Comparison of ENCODE assay signal across 12 mouse cellular contexts in the genomic region with DNA sequence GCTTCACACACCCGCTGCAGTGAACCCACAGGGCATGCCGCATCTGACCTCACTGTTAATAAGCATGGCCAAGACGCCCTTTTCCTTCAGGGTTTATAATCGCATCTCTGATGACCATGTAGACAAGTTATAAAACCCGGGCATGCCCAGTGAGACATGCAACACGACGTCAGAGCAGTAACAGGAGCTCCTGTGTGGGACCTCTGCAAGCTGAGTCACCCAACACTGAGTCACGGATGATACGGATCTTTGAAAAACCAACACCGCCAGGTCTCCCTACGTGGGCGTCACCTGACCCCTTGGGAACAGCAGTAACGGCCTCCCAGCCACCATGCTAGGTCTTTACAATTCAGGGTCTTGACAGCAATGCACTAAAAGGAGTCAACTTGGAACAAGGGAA.
A peak's percentile ranks its signal among the peaks of the same experiment; 100 is the strongest.
DNase-seq lines count a peak whose midpoint lies in the region; ATAC-seq and TF ChIP-seq lines count a peak whose summit lies in the region.
"Had no signal": no experiment of that assay in that cellular context is flagged by ENCODE, and none has a peak within 500 bp of the region (broad histone marks: within the 10 kb centered on the region; RNA-seq: fewer than 3 reads in every experiment).

No protein-coding gene starts in this region.

- H3K27me3 ChIP-seq in midbrain, embryonic 15.5 days (replicated peaks), result no peaks in the 10 kb centered on the region
- no peaks in the 10 kb centered on the region for H3K27me3 ChIP-seq in midbrain, embryonic 10.5 days (ENCODE audit: low read depth, poor library complexity, severe bottlenecking)
- no peaks in the 10 kb centered on the region for H3K27me3 ChIP-seq in cerebellum, adult 2 months (ENCODE audit: control insufficient read depth, insufficient read depth, low read length)

- peak overlapping the region; percentile 46; the same call in 1 of the 2 replicates for H3K27ac ChIP-seq in midbrain, embryonic 15.5 days
- H3K27ac ChIP-seq in midbrain, embryonic 10.5 days (replicated peaks), result no peak overlapping the region; the same call in 1 of the 2 replicates
- no peak overlapping the region; the same call in 1 of the 2 replicates for H3K27ac ChIP-seq in cerebellum, adult 2 months (ENCODE audit: insufficient read depth, low read length)

- WGBS in midbrain, embryonic 15.5 days, result 90% methylated on average over 13 of the region's 13 CpGs
- WGBS in midbrain, embryonic 10.5 days, result 92% methylated on average over 13 of the region's 13 CpGs
- 90% methylated on average over 13 of the region's 13 CpGs for WGBS in cerebellum, adult 2 months

- H3K4me3 ChIP-seq in midbrain, embryonic 15.5 days, result no peak overlapping the region
- no peak overlapping the region for H3K4me3 ChIP-seq in midbrain, embryonic 10.5 days
- no peak overlapping the region for H3K4me3 ChIP-seq in cerebellum, adult 2 months (replicated peaks; ENCODE audit: insufficient read depth, low read depth, low read length)

- H3K9me3 ChIP-seq in midbrain, embryonic 15.5 days, result no peaks in the 10 kb centered on the region
- H3K9me3 ChIP-seq in midbrain, embryonic 10.5 days (replicated peaks), result no peaks in the 10 kb centered on the region

- DNase-seq in adrenal gland, postnatal 10 days, result peak; percentile 16
- no peak for DNase-seq in adrenal gland, postnatal 4 days (ENCODE audit: low spot score in 2 of 2)
- DNase-seq in midbrain, embryonic 10.5 days (ENCODE audit: low spot score), result no peak
- peak; percentile 17 for DNase-seq in brain, adult 2 months (ENCODE audit: low read depth, low spot score)
- DNase-seq in urinary bladder, postnatal 25 days (ENCODE audit: low spot score), result peak; percentile 31
- DNase-seq in thymus, postnatal 0 days (ENCODE audit: low spot score), result no peak
- DNase-seq in cerebellum, adult 2 months, result no peak
- DNase-seq: cerebellum, postnatal 10 days; gastrocnemius, postnatal 25 days; kidney, adult 11 months had no signal

- H3K36me3 ChIP-seq in midbrain, embryonic 15.5 days (replicated peaks), result no peaks in the 10 kb centered on the region
- H3K36me3 ChIP-seq in midbrain, embryonic 10.5 days, result peaks cover 10% of the 10 kb centered on the region

- TF ChIP-seq POLR2A in cerebellum, adult 2 months (IDR thresholded peaks at IDR 0.05; ENCODE audit: borderline replicate concordance, insufficient read depth, low read length), result no peak

- H3K9ac ChIP-seq in midbrain, embryonic 15.5 days, result no peak overlapping the region

- H3K4me2 ChIP-seq in midbrain, embryonic 15.5 days, result no peak overlapping the region

- peaks cover 10% of the 10 kb centered on the region; the same call in 1 of the 2 replicates for H3K4me1 ChIP-seq in midbrain, embryonic 15.5 days
- H3K4me1 ChIP-seq in midbrain, embryonic 10.5 days, result peaks cover 5% of the 10 kb centered on the region; the same call in 1 of the 2 replicates
- H3K4me1 ChIP-seq in cerebellum, adult 2 months (ENCODE audit: control insufficient read depth, insufficient read depth, low read length), result peaks cover 43% of the 10 kb centered on the region

- ATAC-seq in midbrain, embryonic 15.5 days (replicated peaks), result no peak
- ATAC-seq: forebrain, embryonic 16.5 days had no signal

- TF ChIP-seq CTCF in cerebellum, adult 2 months (IDR thresholded peaks at IDR 0.05; ENCODE audit: borderline replicate concordance, insufficient read depth, low read depth, low read length), result no peak

Comparison
In these comparisons a context has a peak if more than half of its experiments do, and no peak if none do; other contexts are left out.
1. DNase-seq: peak in adrenal gland, postnatal 10 days (single experiment), brain, adult 2 months (single experiment) and urinary bladder, postnatal 25 days (single experiment); none in adrenal gland, postnatal 4 days (0 of 2), midbrain, embryonic 10.5 days (single experiment), thymus, postnatal 0 days (single experiment) and cerebellum, adult 2 months (0 of 2).